Mouse (Mus musculus) embryonic fibroblast, embryonic 13.5 days (primary cell): ENCODE measurements around the gene Gtf3c5. TPM values are rescaled to one million over a fixed set of nuclear protein-coding genes. Genes with fewer than 3 reads are reported as not detected.

Experiments
- H3K27ac ChIP-seq: 2 replicates; pipeline ENCODE4 v1.5.1; 2012; ENCODE audit warnings: low read length, control low read depth, inconsistent platforms; ENCODE audit not compliant: insufficient read depth
- H3K4me1 ChIP-seq: 2 replicates; pipeline ENCODE4 v1.6.1; 2011; ENCODE audit warnings: low read length; ENCODE audit not compliant: control insufficient read depth, insufficient read depth
- H3K4me3 ChIP-seq: 2 replicates; pipeline ENCODE4 v1.5.1; 2011; ENCODE audit warnings: mild to moderate bottlenecking, control low read depth, low read length; ENCODE audit not compliant: insufficient read depth
- CTCF ChIP-seq: IDR thresholded peaks from 2 replicates; pipeline ENCODE4 v1.5.1; 2011; ENCODE audit warnings: mild to moderate bottlenecking, control low read depth, low read length, moderate library complexity, borderline replicate concordance; ENCODE audit not compliant: insufficient read depth
- POLR2A ChIP-seq: IDR thresholded peaks from 2 replicates; pipeline ENCODE4 v1.6.1; 2011; ENCODE audit warnings: low read depth, mild to moderate bottlenecking, control low read depth, low read length, moderate library complexity
- polyA plus RNA-seq: library from polyadenylated mRNA; stranded (reverse); fragments of >200 nt; gene quantifications from 2 replicates; pipeline ENCODE4 v1.2.4, GENCODE M21; 2011; ENCODE audit warnings: low read depth; ENCODE audit not compliant: missing spikeins, insufficient read length

The Gtf3c5 gene
- polyA plus RNA-seq, 1 experiment, result 23.1 TPM

DNA sequence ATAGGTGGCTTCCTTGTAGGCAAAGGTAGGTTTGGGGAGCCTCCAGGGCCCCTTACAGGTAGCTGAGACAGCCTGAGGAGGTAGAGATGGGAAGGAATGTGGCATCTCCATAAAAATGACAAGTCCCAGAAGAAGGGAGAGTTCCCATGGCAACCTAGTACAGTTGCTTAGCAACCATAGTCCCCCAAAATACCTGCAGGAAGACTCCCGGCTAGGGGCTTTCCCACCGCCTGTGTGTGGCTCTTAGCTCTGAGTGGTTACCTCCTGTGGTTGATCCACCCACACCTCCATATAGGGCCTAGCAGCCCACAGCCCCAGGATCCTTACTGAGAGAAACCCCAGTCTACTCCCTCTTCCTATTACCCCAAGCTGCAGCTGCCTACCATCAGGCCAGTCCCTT lies 65.3 kb downstream of the Gtf3c5 start:
- H3K4me3 ChIP-seq, result no peak overlapping the region
- TF ChIP-seq CTCF (no peak), POLR2A (no peak)
- 0 out of 2 replicates have a peak, but pooled peaks cover 4% of the 10 kb centered on the region for H3K4me1 ChIP-seq
- no peak overlapping the region for H3K27ac ChIP-seq

DNA sequence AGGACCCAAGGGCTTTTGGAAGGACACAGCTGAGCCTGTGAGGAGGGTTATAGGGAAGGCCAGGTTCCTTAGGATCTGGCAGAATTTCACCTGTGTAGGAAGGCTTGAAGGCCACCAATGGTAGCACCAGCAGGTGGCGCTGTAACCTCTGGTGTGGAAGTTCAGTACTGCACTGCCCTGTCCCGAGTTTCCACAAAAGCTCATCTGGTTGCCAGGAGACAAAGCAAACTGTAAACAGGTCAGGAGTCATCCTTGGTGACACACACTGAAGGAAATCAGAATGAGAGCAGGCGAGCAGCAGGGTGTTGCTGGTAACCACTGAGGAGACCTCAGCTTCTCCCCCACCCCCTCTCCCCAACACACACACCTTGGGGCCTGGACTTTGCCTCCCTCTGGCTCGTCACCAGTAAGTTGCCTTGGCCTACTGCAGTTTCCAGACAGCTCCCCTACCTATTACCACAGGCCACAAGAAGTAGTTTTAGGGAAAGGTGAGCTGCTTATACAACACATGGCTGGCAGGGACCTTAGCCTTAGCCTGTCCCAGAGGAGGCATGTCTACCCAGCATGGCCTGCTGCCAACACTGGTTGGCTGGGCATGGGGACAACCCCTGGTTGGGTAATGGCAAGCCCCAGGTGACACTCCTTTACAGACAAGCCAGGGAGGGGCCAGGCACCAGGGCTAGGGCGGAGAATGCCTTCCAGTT lies 66.2 kb downstream of the Gtf3c5 start:
- Histone ChIP-seq H3K4me1 (0 out of 2 replicates have a peak, but pooled peaks cover 4% of the 10 kb centered on the region), H3K4me3 (no peak overlapping the region), H3K27ac (no peak overlapping the region)
- TF ChIP-seq POLR2A (no peak), CTCF (peak; percentile 91)

Other genes starting within 250 kb of the Gtf3c5 start
- 2.4 and 3.7 TPM in 2 replicates for gene Ppp1r26, start 137.0 kb downstream of the Gtf3c5 start, polyA plus RNA-seq
- gene 1700007K13Rik, start 117.4 kb downstream of the Gtf3c5 start, polyA plus RNA-seq, result 6.6 and 6.8 TPM in 2 replicates
- gene Mrps2, start 115.7 kb downstream of the Gtf3c5 start, polyA plus RNA-seq, result 33.1 and 37.4 TPM in 2 replicates
- not detected in 2 replicates for gene Gbgt1, start 86.9 kb downstream of the Gtf3c5 start, polyA plus RNA-seq
- not detected in 2 replicates for gene Gm10134, start 77.7 kb downstream of the Gtf3c5 start, polyA plus RNA-seq
- 26.5 and 36.9 TPM in 2 replicates for gene Ralgds, start 70.6 kb downstream of the Gtf3c5 start, polyA plus RNA-seq
- gene Cel, start 20.3 kb downstream of the Gtf3c5 start, polyA plus RNA-seq, result not detected in 2 replicates
- not detected in 2 replicates for gene Gfi1b, start 38.2 kb upstream of the Gtf3c5 start, polyA plus RNA-seq
- 18.5 and 22.2 TPM in 2 replicates for gene Tsc1, start 57.5 kb upstream of the Gtf3c5 start, polyA plus RNA-seq
- 2.0 TPM in 1 of 2 replicates, not detected in the other for gene Spaca9, start 116.0 kb upstream of the Gtf3c5 start, polyA plus RNA-seq
- not detected in 2 replicates for gene Ak8, start 116.4 kb upstream of the Gtf3c5 start, polyA plus RNA-seq